Mouse (Mus musculus): ENCODE measurements around the gene St3gal5.

DNA sequence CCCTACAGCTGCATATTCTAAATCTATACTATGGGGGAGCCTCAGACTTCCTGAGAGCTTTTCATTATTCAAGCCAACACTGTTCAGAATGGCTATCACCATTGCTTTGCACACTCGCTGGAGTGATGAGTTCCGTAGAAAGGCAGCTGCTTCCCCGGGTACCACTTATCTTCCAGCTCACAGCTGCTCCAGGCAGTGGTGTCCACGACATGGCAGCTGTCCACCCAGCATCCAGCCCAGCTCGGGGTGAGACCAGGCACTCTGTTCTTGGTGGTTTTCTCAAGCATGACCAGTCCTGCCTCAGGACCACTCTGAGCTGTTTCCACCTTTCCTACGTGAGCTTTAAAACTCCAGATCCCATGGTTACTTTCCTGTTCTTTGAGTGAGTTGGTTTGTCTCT, 47.5 kb upstream of the St3gal5 start:
- TF ChIP-seq EP300 (IDR thresholded peaks at IDR 0.05; ENCODE audit: low read length) (no peak), MAFK (IDR thresholded peaks at IDR 0.05; ENCODE audit: insufficient replicate concordance, low read length) (no peak), RCOR1 (conservative IDR thresholded peaks at IDR 0.05; ENCODE audit: low read depth, low read length) (no peak), POLR2A (IDR thresholded peaks at IDR 0.05; ENCODE audit: low read depth, low read length) (no peak), CHD2 (IDR thresholded peaks at IDR 0.05; ENCODE audit: low read length) (no peak), SMC3 (IDR thresholded peaks at IDR 0.05; ENCODE audit: low read depth, low read length) (no peak), CTCF (conservative IDR thresholded peaks at IDR 0.05 in 1 of 2, IDR thresholded peaks at IDR 0.05 in 1 of 2; ENCODE audit: low read depth in 2 of 2, low read length in 2 of 2) (no peak), ZMIZ1 (IDR thresholded peaks at IDR 0.05; ENCODE audit: low read depth, low read length) (no peak), POLR2AphosphoS2 (IDR thresholded peaks at IDR 0.05; ENCODE audit: low read depth, low read length) (no peak), GABPA (IDR thresholded peaks at IDR 0.05; ENCODE audit: insufficient replicate concordance, low read depth, low read length) (no peak), HCFC1 (IDR thresholded peaks at IDR 0.05; ENCODE audit: low read depth, low read length) (no peak), ELF1 (IDR thresholded peaks at IDR 0.05; ENCODE audit: low read depth, low read length) (no peak)
